Mouse (Mus musculus): Measurements from ENCODE around the gene Angptl2.

Angptl2 gene

DNA sequence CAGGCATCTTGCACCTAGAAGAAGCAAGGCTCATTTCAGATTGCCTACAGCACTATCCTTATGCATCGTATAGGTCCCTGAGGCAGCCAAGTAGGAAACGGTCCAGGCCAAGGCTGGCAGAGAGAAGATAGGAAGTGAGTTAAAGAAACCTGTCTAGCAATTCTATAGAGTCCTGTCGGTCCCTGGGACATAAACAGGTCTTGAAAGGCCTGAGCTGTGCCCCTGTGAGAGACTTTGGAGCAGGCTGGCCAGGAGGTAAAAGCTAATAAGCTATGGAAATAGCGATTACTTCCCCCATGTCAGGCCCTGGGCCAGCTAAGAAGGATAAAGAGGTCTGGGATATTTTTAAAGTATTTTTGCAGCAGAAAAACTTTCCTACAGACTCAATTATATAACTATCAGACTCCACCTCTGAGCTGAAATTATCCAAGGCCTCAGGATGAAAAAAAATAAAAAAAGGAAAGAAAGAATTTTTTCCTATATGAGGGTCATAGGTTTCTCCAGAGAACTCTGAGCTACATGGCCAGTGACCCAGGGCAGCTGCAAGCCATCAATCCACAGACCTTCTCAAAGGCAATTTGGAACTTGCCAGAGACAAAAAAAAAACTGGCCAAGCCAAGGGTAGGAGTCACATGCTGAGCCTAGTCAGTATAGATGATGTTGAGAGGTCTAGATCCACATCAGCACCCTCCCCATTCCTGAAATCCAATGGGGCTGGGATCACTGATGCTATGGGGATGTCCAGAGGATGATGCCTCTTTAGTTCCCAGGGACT lies 57.0 kb downstream of the Angptl2 start:
- DNase-seq: no peak

DNA sequence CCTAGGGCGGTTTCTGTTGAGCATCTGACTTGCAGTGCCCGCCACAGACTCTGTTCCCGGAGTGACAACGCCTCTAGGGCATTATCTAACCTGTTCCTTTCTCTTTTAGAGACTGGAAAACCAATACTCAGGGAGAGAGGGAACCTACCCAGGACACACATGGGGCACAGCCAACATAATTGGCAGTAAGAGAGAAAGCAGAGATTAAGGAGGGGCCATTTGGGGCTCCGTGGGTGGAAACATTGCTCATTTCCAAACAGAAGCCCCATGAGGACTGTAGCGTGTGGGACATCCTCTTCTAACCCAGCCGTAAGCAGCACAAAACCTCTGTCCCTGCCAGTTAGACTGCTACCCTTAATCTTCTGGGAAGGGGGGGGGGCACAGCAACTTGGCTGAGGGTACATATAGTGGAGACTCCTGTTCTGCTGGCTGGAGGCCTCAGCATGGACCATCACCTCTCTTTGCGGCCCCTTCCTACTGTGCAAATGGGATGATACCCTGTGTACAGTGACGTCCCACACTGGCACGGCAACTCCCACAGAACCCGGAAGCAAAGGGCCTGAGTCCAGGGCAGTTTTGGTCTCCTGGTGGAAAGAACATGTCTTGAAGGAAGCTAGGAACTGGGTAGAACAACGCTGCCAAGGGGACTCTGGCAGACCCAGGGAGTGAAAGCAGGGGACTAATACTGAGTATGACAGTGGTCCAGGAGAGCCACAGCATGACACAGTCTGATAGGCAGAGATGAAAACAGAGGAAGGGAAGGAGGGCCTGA lies 59.0 kb downstream of the Angptl2 start:
- peak; percentile 49 for DNase-seq

DNA sequence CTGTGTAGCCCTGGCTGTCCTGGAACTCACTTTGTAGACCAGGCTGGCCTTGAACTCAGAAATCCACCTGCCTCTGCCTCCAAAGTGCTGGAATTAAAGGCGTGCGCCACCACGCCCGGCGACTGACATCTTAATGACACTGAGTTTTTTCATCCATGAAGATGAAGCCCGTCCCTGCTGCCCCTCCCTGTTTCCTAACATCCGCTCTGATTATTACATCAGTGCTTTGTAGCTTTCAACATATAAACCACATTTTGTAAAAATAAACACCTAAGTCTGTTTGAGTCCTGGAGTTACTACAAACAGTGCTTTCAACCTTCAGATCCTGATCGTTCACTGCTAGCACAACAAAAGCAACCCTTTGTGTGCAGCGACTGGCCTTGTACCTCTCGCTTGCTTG lies 63.9 kb downstream of the Angptl2 start:
- no peak for DNase-seq

DNA sequence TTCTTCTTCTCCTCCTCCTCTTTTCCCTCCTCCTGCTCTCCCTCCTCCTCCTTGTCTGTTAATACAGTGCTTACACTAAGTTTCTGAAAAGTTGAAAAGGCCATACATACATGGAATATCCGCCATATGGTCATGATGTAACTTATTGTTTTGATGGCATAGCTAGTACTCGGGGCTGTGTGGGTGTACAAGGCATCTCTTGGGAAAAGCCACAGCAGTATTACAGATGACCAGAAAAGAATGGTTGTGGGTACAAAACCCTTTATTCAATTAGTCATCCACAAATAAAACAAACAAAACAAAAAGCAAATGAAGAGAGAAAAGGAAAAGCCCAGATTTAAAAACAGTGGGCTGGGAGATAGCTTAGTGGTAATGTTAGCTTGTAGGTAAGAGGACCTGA lies 64.7 kb downstream of the Angptl2 start:
- DNase-seq: no peak

DNA sequence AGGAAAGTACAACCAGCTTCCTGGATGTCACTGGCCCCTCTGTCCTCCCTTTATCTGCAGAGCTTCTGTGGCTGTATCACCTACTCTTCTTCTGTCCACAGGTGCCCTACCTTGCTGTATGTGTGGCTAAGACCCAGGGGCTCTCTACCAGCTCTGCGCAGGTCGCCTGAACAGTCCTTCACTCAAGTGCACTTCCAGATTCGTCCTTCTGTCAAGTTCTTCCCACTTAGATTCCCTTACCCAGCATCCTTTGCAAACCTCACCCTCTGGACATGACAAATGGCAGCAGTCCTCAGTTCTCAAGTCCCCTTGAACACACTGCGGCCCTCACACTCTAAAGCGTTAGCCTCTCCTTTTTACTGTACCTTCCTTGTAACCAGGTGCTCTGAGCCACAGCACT lies 65.9 kb downstream of the Angptl2 start:
- DNase-seq: no peak

DNA sequence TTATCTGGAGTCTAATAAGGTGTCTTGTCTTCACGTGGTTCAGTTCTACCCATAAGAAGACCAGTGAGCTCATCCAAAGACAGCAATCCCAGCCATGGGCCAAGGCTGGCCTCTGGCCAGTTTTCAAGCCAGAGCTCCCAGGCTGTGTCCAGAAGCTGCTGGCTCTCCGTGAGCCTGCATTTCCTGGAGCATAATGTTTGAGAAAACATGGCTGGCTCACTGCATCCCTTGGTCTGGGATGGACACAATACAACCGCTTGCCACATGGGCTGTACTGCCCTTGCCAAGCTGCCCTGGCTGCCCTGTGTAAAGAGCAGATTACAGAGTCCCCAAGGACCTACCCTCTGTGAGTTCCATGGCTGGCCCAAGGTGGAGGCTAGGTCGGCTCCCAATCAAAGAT lies 67.0 kb downstream of the Angptl2 start:
- DNase-seq: peak; percentile 89

DNA sequence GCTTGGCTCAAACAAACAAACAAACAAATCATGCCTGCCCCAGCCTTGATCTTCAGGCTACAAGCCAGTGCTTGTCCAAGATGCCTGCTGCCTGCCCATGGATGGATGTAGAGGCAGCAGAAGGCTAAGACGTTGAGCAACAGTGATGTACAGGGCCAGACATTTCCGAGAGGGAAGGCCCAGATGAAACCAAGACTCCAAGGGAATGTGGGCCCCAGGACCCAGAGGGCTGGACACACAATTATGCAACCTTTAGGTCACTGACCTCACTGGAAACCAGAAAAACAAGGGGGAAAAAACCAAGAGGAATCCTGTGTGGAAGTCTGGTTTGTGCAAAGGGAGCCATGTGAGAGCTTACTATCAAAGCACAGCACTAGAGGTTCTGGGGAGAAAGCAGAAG lies 67.8 kb downstream of the Angptl2 start:
- no peak for DNase-seq

DNA sequence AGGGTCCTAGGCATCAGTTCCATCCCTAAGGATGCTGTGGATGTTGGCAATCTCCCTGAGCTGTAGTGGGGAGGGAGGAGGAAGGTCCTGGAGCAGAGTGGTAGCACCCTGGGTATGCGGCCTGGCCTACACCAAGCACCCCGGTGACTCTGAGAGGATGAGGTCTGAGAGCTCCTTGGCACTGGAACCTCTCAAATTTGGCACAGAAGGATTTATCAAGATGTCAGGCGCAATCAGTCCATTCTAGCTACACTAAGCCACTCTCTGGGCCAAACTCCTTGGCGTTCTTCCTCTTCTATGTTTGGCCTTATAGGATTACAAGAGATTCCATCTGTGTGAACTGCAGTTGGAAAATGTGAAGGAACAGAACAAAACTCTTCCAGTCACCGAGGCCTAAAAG lies 73.0 kb downstream of the Angptl2 start:
- DNase-seq: peak; percentile 82

- no peak for DNase-seq
Observed at GRCm38 (mm10) chr2:33290491-33290890, 74.6 kb downstream of the Angptl2 start.

DNA sequence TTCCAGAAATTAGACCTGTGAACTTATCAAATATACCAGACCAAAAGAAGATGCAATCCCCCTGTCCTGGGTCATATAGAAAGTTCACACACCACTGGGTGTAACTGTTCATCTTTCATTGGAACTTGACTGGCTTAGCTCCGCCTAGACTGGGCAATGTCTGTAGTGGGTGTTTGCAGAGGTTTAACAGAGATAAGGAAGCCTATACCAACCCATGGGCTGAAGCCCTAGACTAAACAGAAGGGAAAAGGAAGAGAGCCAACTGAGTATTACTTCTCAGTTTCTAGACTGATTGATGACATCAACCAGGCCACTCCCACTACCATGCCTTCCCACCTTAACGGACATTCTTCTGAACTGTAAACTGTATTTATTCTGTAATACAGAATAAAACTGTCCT lies 76.2 kb downstream of the Angptl2 start:
- DNase-seq: no peak

GRCm38 (mm10) chr2:33295115-33295514 lies 79.2 kb downstream of the Angptl2 start:
- no peak for DNase-seq

All from cerebellum, adult 11-12 months (tissue).